8 mouse cellular contexts compared by ENCODE assay signal in the genomic region with DNA sequence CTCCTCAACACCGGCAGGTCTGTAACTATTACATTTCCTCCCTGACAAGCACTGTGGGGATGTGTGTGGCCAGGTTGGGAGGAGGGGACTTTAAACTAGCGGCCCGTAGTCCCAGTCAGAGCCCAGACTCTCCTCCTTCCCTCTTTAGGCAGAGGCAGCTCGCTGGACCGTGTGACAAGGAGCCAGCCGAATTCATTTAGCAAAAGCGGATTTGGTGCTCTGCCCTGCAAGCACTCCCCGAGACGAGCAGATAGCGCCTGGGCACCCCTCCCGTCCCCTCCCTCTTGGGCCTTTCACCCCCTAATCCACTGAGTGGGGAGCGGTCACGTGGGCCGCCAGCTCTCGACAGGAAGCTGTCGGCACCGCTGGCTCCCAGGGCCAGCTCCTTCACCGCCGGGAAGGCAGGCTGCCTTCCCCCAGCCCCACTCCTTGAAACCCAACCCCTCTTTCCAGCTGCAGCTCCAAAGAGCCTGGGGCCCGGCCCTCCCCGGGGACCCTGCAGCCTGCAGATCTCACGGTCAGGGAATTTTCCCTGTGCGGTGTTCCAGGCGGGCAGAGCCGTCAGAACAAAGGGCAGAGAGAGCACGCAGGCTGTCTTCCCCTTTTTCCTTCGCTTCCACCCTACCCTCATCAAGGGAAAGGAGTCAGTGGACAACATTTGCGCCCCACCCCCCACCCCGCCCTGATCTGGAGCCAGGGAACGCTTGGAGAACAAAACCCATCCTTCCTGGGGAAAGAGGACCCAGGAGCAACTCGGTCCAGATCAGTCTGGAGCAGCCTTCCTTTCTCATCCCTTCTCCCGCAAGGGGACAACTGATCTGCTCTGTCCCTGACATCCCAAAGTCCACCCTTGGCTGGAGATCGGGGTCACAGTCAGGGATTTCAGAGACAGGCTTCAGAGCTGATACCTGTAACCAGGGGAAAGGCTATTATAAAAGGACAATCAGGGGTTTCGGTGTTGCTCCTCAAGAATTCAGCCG.
DNase-seq lines count a peak whose midpoint lies in the region; ATAC-seq and TF ChIP-seq lines count a peak whose summit lies in the region.

No protein-coding gene starts in this region.

- in situ Hi-C loops in Patski (cut with MboI; ENCODE audit: low pct_unique_long_range_greater_than_20kb): no loop called here

- H3K4me3 ChIP-seq in hindbrain, embryonic 10.5 days: peak overlapping the region; percentile 56

- 2% methylated on average over 35 of the region's 35 CpGs for WGBS in hindbrain, embryonic 10.5 days

- CTCF ChIA-PET in Patski (lab: Charles Lee): interaction anchor here (1.3 kb wide), 1 partner anchor 81 kb away, joined by 3 read pairs; no protein-coding TSS in a partner anchor

- no peak for DNase-seq in Patski (ENCODE audit: low read depth, low spot score)
- peak; percentile 71 to 73 for DNase-seq in cerebellum, postnatal 10 days
- DNase-seq in frontal cortex, postnatal 10 days (ENCODE audit: low spot score in 2 of 2): peak; percentile 48 to 63
- DNase-seq in hindbrain, embryonic 10.5 days (ENCODE audit: low spot score): peak; percentile 85
- peak; percentile 24 to 48 for DNase-seq in layer of hippocampus, postnatal 25 days (ENCODE audit: extremely low spot score in 1 of 2, low spot score in 1 of 2)
- DNase-seq in lung, postnatal 14 days: peak; percentile 67
- peak; percentile 68 for DNase-seq in ovary, postnatal 36 days (ENCODE audit: low spot score)
- DNase-seq in thymus, postnatal 25 days: peak; percentile 80

- H3K9me3 ChIP-seq in hindbrain, embryonic 10.5 days: no peaks in the 10 kb centered on the region

- H3K27ac ChIP-seq in hindbrain, embryonic 10.5 days: peak overlapping the region; percentile 92

- no peak for TF ChIP-seq CTCF in Patski (IDR thresholded peaks at IDR 0.05)

- no peaks in the 10 kb centered on the region for H3K36me3 ChIP-seq in hindbrain, embryonic 10.5 days

- ATAC-seq in Patski: peak; percentile 66

- no peaks in the 10 kb centered on the region for H3K27me3 ChIP-seq in Patski
- H3K27me3 ChIP-seq in hindbrain, embryonic 10.5 days (ENCODE audit: insufficient read depth, poor library complexity, severe bottlenecking): peaks cover 40% of the 10 kb centered on the region

- POLR2A ChIA-PET in Patski (lab: Charles Lee): interaction anchor here (0.5 to 1.4 kb wide), 2 partner anchors 15 to 17 kb away, joined by 3 to 4 read pairs; no protein-coding TSS in a partner anchor

- H3K4me1 ChIP-seq in hindbrain, embryonic 10.5 days (replicated peaks): peaks cover 37% of the 10 kb centered on the region
